Mouse (Mus musculus): ENCODE data around the gene Wwox. TPM values are rescaled to one million over a fixed set of nuclear protein-coding genes. Genes with fewer than 3 reads are reported as not detected.

The Wwox gene
- total RNA-seq, 1 experiment = 12.5 TPM

GRCm38 (mm10) chr8:114501906-114502305 lies 62.5 kb downstream of the Wwox start:
- Histone ChIP-seq H3K9ac (ENCODE audit: insufficient read depth, low read depth, low read length, poor library complexity, severe bottlenecking) (no peak overlapping the region), H3K9me3 (ENCODE audit: control insufficient read depth, insufficient read depth, low read depth, low read length) (no peaks in the 10 kb centered on the region), H3K4me3 (ENCODE audit: insufficient read depth in 1 of 2, low read depth in 1 of 2, low read length in 2 of 2, poor library complexity in 1 of 2, severe bottlenecking in 1 of 2) (no peak overlapping the region), H3K27ac (ENCODE audit: insufficient read depth, low read depth, low read length, poor library complexity, severe bottlenecking) (no peak overlapping the region), H3K36me3 (ENCODE audit: control insufficient read depth, insufficient read depth, low read length, poor library complexity, severe bottlenecking) (no peaks in the 10 kb centered on the region), H3K4me1 (ENCODE audit: control insufficient read depth in 2 of 2, insufficient read depth in 2 of 2, low read length in 2 of 2, poor library complexity in 1 of 2) (no peaks in the 10 kb centered on the region)
- no peak for DNase-seq (ENCODE audit: low read depth, low spot score)
- TF ChIP-seq ZC3H11A (IDR thresholded peaks at IDR 0.05; ENCODE audit: borderline replicate concordance, low read depth, low read length) (no peak), MAFK (IDR thresholded peaks at IDR 0.05; ENCODE audit: insufficient read depth, low read depth, low read length) (no peak)
- in situ Hi-C loops (cut with MboI; ENCODE audit: low sequenced_read_pairs in 2 of 2, unreplicated experiment in 2 of 2) = no loop called here

GRCm38 (mm10) chr8:114503196-114503595 lies 63.7 kb downstream of the Wwox start:
- H3K27ac ChIP-seq (ENCODE audit: insufficient read depth, low read depth, low read length, poor library complexity, severe bottlenecking) = no peak overlapping the region
- no peaks in the 10 kb centered on the region for H3K4me1 ChIP-seq (ENCODE audit: control insufficient read depth in 2 of 2, insufficient read depth in 2 of 2, low read length in 2 of 2, poor library complexity in 1 of 2)
- no peak overlapping the region for H3K4me3 ChIP-seq (ENCODE audit: insufficient read depth in 1 of 2, low read depth in 1 of 2, low read length in 2 of 2, poor library complexity in 1 of 2, severe bottlenecking in 1 of 2)
- TF ChIP-seq ZC3H11A (IDR thresholded peaks at IDR 0.05; ENCODE audit: borderline replicate concordance, low read depth, low read length) = no peak
- TF ChIP-seq CHD2 (IDR thresholded peaks at IDR 0.05; ENCODE audit: low read depth, low read length) = no peak
- no peak for TF ChIP-seq ZNF384 (IDR thresholded peaks at IDR 0.05; ENCODE audit: low read depth, low read length)
- no peak overlapping the region for H3K9ac ChIP-seq (ENCODE audit: insufficient read depth, low read depth, low read length, poor library complexity, severe bottlenecking)
- DNase-seq (ENCODE audit: low read depth, low spot score) = no peak
- H3K36me3 ChIP-seq (ENCODE audit: control insufficient read depth, insufficient read depth, low read length, poor library complexity, severe bottlenecking) = no peaks in the 10 kb centered on the region
- in situ Hi-C loops (cut with MboI; ENCODE audit: low sequenced_read_pairs in 2 of 2, unreplicated experiment in 2 of 2) = no loop called here
- no peaks in the 10 kb centered on the region for H3K9me3 ChIP-seq (ENCODE audit: control insufficient read depth, insufficient read depth, low read depth, low read length)

- Histone ChIP-seq H3K4me3 (ENCODE audit: insufficient read depth in 1 of 2, low read depth in 1 of 2, low read length in 2 of 2, poor library complexity in 1 of 2, severe bottlenecking in 1 of 2) (peak overlapping the region in 1 of 2 experiments; percentile 26; a peak in 1 of 4 replicates), H3K9ac (ENCODE audit: insufficient read depth, low read depth, low read length, poor library complexity, severe bottlenecking) (no peak overlapping the region), H3K9me3 (ENCODE audit: control insufficient read depth, insufficient read depth, low read depth, low read length) (no peaks in the 10 kb centered on the region), H3K4me1 (ENCODE audit: control insufficient read depth in 2 of 2, insufficient read depth in 2 of 2, low read length in 2 of 2, poor library complexity in 1 of 2) (no peaks in the 10 kb centered on the region), H3K36me3 (ENCODE audit: control insufficient read depth, insufficient read depth, low read length, poor library complexity, severe bottlenecking) (no peaks in the 10 kb centered on the region), H3K27ac (ENCODE audit: insufficient read depth, low read depth, low read length, poor library complexity, severe bottlenecking) (no peak overlapping the region)
- no peak for DNase-seq (ENCODE audit: low read depth, low spot score)
- in situ Hi-C loops (cut with MboI; ENCODE audit: low sequenced_read_pairs in 2 of 2, unreplicated experiment in 2 of 2) = no loop called here
- TF ChIP-seq CHD2 (IDR thresholded peaks at IDR 0.05; ENCODE audit: low read depth, low read length) (no peak), ZNF384 (IDR thresholded peaks at IDR 0.05; ENCODE audit: low read depth, low read length) (no peak), ZC3H11A (IDR thresholded peaks at IDR 0.05; ENCODE audit: borderline replicate concordance, low read depth, low read length) (no peak), HCFC1 (IDR thresholded peaks at IDR 0.05; ENCODE audit: borderline replicate concordance, insufficient read depth, low read length) (no peak), MAFK (IDR thresholded peaks at IDR 0.05; ENCODE audit: insufficient read depth, low read depth, low read length) (no peak)
Measured at GRCm38 (mm10) chr8:114504889-114505288, 65.4 kb downstream of the Wwox start.

GRCm38 (mm10) chr8:114505351-114506347 lies 66.2 kb downstream of the Wwox start:
- Histone ChIP-seq H3K4me3 (ENCODE audit: insufficient read depth in 1 of 2, low read depth in 1 of 2, low read length in 2 of 2, poor library complexity in 1 of 2, severe bottlenecking in 1 of 2) (peak overlapping the region in 1 of 2 experiments; percentile 26; a peak in 1 of 4 replicates), H3K9me3 (ENCODE audit: control insufficient read depth, insufficient read depth, low read depth, low read length) (no peaks in the 10 kb centered on the region), H3K36me3 (ENCODE audit: control insufficient read depth, insufficient read depth, low read length, poor library complexity, severe bottlenecking) (no peaks in the 10 kb centered on the region), H3K9ac (ENCODE audit: insufficient read depth, low read depth, low read length, poor library complexity, severe bottlenecking) (no peak overlapping the region), H3K27ac (ENCODE audit: insufficient read depth, low read depth, low read length, poor library complexity, severe bottlenecking) (no peak overlapping the region), H3K4me1 (ENCODE audit: control insufficient read depth in 2 of 2, insufficient read depth in 2 of 2, low read length in 2 of 2, poor library complexity in 1 of 2) (no peaks in the 10 kb centered on the region)
- TF ChIP-seq ZC3H11A (IDR thresholded peaks at IDR 0.05; ENCODE audit: borderline replicate concordance, low read depth, low read length) (no peak), ZNF384 (IDR thresholded peaks at IDR 0.05; ENCODE audit: low read depth, low read length) (no peak)
- in situ Hi-C loops (cut with MboI; ENCODE audit: low sequenced_read_pairs in 2 of 2, unreplicated experiment in 2 of 2) = no loop called here
- no peak for DNase-seq (ENCODE audit: low read depth, low spot score)

- no peak for DNase-seq (ENCODE audit: low read depth, low spot score)
Measured at GRCm38 (mm10) chr8:114507404-114507803, 67.9 kb downstream of the Wwox start.

More at GRCm38 (mm10) chr8:114507404-114507803, 67.9 kb downstream of the Wwox start:
- no peaks in the 10 kb centered on the region for H3K36me3 ChIP-seq (ENCODE audit: control insufficient read depth, insufficient read depth, low read length, poor library complexity, severe bottlenecking)
- no peak for TF ChIP-seq CHD2 (IDR thresholded peaks at IDR 0.05; ENCODE audit: low read depth, low read length)
- no peak overlapping the region for H3K9ac ChIP-seq (ENCODE audit: insufficient read depth, low read depth, low read length, poor library complexity, severe bottlenecking)
- H3K27ac ChIP-seq (ENCODE audit: insufficient read depth, low read depth, low read length, poor library complexity, severe bottlenecking) = no peak overlapping the region
- in situ Hi-C loops (cut with MboI; ENCODE audit: low sequenced_read_pairs in 2 of 2, unreplicated experiment in 2 of 2) = no loop called here
- H3K9me3 ChIP-seq (ENCODE audit: control insufficient read depth, insufficient read depth, low read depth, low read length) = no peaks in the 10 kb centered on the region
- H3K4me3 ChIP-seq (ENCODE audit: insufficient read depth in 1 of 2, low read depth in 1 of 2, low read length in 2 of 2, poor library complexity in 1 of 2, severe bottlenecking in 1 of 2) = no peak overlapping the region
- no peaks in the 10 kb centered on the region for H3K4me1 ChIP-seq (ENCODE audit: control insufficient read depth in 2 of 2, insufficient read depth in 2 of 2, low read length in 2 of 2, poor library complexity in 1 of 2)

All from ES-E14 (cell line).